Mouse (Mus musculus): ENCODE data around the gene Spa17.

DNA sequence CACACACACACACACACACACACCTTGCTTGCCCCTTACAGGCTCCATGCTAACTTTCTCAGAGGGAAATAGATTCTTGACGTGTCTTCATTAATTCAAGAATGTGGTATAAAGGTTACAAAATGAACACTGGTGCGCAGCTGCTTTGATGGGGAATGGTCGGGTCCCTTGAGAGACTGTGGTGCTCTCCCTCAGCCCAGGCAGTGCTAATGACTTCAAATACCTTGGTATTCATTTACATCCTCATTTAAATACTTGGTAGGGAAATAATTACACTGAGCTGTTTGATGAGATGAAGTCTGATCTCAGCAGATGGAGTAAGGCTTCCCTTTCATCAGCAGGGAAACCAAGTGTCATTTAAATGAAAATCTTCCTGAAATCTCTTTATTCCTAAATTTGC, 11.6 kb upstream of the Spa17 start:
- no peak for TF ChIP-seq POLR2A (IDR thresholded peaks at IDR 0.05; ENCODE audit: control insufficient read depth, extremely low read depth, insufficient read depth, low read length, poor library complexity)
- no peak for TF ChIP-seq CTCF (IDR thresholded peaks at IDR 0.05; ENCODE audit: borderline replicate concordance, control insufficient read depth, extremely low read depth, insufficient read depth, low read length, poor library complexity)
